Mouse (Mus musculus) thymus, postnatal 25 days (tissue): Measurements from ENCODE around the gene Klk1b4.

Experiments
- DNase-seq: peaks from one replicate; pipeline ENCODE4 v3.0.0; 2022

Klk1b4 gene

GRCm38 (mm10) chr7:44254930-44255329 is 47.7 kb downstream of the Klk1b4 start:
- DNase-seq = no peak

- DNase-seq = no peak
Measured at GRCm38 (mm10) chr7:44257278-44257677, 50.0 kb downstream of the Klk1b4 start, which contains the start of gene Acp4. Acp4 (minus strand) TSS chr7:44257378.

GRCm38 (mm10) chr7:44260410-44260809 is 53.2 kb downstream of the Klk1b4 start:
- DNase-seq = no peak

- no peak for DNase-seq
Measured at GRCm38 (mm10) chr7:44261147-44261546, 53.9 kb downstream of the Klk1b4 start, which contains the start of gene Gm15517. Gm15517 (plus strand) TSS chr7:44261447.
